Mouse (Mus musculus) megakaryocyte-erythroid progenitor cell, adult 5 weeks (primary cell): Measurements from ENCODE around the gene Mau2. TPM values are rescaled to one million over a fixed set of nuclear protein-coding genes. Genes with fewer than 3 reads are reported as not detected.

Experiments
- polyA plus RNA-seq: library from polyadenylated mRNA; stranded (reverse); fragments of >175 nt; gene quantifications from 2 replicates; pipeline ENCODE4 v1.2.3, GENCODE M21; 2012

Gene Mau2
- 30.2 and 31.7 TPM in 2 replicates for polyA plus RNA-seq

DNA sequence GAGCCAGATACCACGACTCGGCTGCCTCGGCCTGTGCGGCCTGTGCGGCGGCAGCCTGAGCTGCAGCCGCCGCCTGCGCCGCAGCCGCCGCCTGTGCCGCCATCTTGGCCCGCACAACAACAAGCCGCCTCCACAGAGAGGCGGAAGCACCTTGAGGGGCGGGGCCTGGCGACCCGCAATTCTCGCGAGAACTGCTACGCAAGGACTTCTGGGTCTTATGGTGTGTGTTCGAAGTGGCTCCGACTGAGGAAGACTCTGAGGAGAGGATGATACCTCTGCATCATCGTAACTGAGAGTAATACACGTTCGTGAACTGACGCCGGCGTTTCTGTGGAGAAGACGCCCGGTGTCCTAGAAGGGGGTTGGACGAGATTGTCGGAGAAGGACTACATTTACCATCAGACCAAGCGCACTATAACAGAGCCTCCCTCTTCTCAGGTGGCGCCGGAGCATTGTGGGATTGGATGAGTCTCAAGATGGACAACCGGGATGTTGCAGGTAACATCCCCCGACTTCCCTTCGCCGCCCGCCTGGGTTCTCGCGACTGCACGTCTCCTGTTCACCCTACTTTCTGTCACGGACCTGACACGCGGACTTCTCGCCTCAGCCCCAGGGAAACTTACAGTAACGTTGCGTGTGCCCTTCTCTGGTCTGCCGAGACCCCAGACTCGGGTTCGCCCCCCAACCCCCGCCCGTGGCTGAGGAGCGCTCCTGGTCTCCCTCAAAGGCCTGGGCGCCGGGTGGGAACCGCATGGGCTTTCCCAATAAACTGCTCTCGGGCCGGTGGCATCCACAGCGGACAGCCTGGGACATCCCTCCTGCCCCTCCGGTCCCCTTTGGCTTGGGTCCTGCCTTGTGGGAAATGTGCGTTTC is at the start of gene Mau2, which contains the start of gene Sugp1:
Mau2 (minus strand) TSS at position 152 of the 873 bp plus-strand sequence.
Sugp1 (plus strand) TSS at position 231 of the 873 bp plus-strand sequence.

DNA sequence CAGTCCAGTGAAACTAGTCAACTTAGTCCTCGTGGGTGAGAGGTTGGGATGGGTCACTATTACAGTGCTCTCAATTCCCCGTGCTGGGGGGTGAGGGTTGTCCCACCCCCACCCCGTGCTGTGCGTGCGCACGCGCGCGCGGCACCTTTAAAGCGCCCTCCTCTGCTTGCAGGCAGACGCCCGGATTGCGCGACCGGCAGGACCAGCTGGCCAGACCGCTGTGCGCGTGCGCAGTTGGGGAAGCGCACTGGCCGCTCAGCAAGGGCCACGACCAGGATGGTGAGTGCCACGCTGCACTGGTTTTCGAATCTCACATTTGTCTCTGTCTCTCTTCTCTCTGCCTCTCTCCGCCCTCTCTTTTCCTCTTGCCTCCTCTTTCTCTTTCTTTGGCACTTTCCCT is 40.8 kb upstream of the Mau2 start, which contains the start of gene Hapln4:
Hapln4 (plus strand) TSS at position 173 of the 400 bp plus-strand sequence.

GRCm38 (mm10) chr8:70072441-70073069 is 30.0 kb upstream of the Mau2 start, which contains the start of gene Tm6sf2:
TSS of gene Tm6sf2 (plus strand) at chr8:70072924.

DNA sequence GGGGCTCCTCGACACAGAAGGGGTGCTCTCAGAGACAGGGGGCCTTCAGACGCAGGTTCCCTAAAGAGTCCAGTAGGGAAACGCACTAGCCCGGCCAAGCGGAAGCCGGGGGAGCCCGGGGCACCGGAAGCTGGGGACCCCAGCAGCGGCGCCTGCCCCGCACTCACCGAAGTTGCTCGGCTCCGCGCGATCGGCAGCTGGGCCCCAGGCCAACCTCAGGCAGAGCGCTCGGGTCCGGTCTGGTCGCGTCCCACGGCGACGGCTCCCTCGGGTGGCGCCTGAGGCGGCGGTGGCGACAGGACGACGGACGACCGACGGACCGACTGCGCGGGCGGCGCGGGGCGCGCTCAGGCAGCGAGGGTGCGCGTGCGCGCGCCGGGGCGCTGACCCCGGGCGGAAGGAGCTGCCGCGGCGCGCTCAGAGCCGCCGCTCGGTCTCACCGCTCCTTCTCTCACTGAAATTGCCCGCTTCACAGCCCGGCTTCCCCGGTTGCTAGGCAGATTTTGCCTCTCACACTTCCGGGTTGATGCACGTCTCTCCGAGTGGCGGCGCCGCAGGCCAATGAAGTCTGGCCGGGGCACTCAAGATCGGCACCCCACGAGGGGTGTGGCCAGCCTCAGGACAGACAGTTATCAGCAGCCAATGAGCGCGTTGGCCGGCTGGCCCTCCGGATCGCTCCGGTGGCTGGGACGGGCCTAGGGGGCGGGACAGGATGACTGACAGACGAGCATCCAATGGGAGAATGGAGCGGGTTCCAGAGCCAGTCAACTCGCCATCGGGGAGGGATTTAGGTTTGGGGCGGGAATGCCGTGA is 46.6 kb downstream of the Mau2 start, which contains the start of gene Gatad2a:
Gatad2a (minus strand) TSS at position 609 of the 813 bp plus-strand sequence.

Other genes starting within 250 kb of the Mau2 start
- gene Gmip, start 234.1 kb downstream of the Mau2 start, polyA plus RNA-seq: 55.4 and 65.7 TPM in 2 replicates
- gene Lpar2, start 220.3 kb downstream of the Mau2 start, polyA plus RNA-seq: 1.4 and 1.8 TPM in 2 replicates
- gene Pbx4, start 210.2 kb downstream of the Mau2 start, polyA plus RNA-seq: 53.7 and 82.5 TPM in 2 replicates
- 0.23 and 0.24 TPM in 2 replicates for gene Cilp2, start 155.0 kb downstream of the Mau2 start, polyA plus RNA-seq
- gene Tssk6, start 140.6 kb downstream of the Mau2 start, polyA plus RNA-seq: 2.6 and 4.7 TPM in 2 replicates
- gene Ndufa13, start 140.2 kb downstream of the Mau2 start, polyA plus RNA-seq: 142 and 151 TPM in 2 replicates
- 1.4 and 2.5 TPM in 2 replicates for gene Yjefn3, start 140.0 kb downstream of the Mau2 start, polyA plus RNA-seq
- gene Gatad2a, start 46.4 kb downstream of the Mau2 start, polyA plus RNA-seq: 94.1 and 106 TPM in 2 replicates
- gene Sugp1, start 79 bp upstream of the Mau2 start, polyA plus RNA-seq: 39.8 and 41.2 TPM in 2 replicates
- gene Tm6sf2, start 30.2 kb upstream of the Mau2 start, polyA plus RNA-seq: not detected in 2 replicates
- 0.02 TPM in 1 of 2 replicates, not detected in the other for gene Hapln4, start 40.7 kb upstream of the Mau2 start, polyA plus RNA-seq
- gene Ncan, start 78.1 kb upstream of the Mau2 start, polyA plus RNA-seq: not detected in 2 replicates
- gene Nr2c2ap, start 88.6 kb upstream of the Mau2 start, polyA plus RNA-seq: 18.9 and 22.4 TPM in 2 replicates
- 8.8 and 10.6 TPM in 2 replicates for gene Rfxank, start 96.4 kb upstream of the Mau2 start, polyA plus RNA-seq
- gene Borcs8, start 96.8 kb upstream of the Mau2 start, polyA plus RNA-seq: 86.9 and 91.2 TPM in 2 replicates
- 0.36 and 0.43 TPM in 2 replicates for gene Mef2b, start 97.0 kb upstream of the Mau2 start, polyA plus RNA-seq
- 127 and 132 TPM in 2 replicates for gene Tmem161a, start 129.6 kb upstream of the Mau2 start, polyA plus RNA-seq
- gene Slc25a42, start 169.6 kb upstream of the Mau2 start, polyA plus RNA-seq: 4.1 and 4.4 TPM in 2 replicates
- 72.2 and 83.5 TPM in 2 replicates for gene Sugp2, start 191.5 kb upstream of the Mau2 start, polyA plus RNA-seq
- 8.3 and 9.8 TPM in 2 replicates for gene Armc6, start 191.7 kb upstream of the Mau2 start, polyA plus RNA-seq
- 45.4 and 65.9 TPM in 2 replicates for gene Homer3, start 240.1 kb upstream of the Mau2 start, polyA plus RNA-seq